Comparison of ENCODE assay signal across 8 mouse cellular contexts in the genomic region with DNA sequence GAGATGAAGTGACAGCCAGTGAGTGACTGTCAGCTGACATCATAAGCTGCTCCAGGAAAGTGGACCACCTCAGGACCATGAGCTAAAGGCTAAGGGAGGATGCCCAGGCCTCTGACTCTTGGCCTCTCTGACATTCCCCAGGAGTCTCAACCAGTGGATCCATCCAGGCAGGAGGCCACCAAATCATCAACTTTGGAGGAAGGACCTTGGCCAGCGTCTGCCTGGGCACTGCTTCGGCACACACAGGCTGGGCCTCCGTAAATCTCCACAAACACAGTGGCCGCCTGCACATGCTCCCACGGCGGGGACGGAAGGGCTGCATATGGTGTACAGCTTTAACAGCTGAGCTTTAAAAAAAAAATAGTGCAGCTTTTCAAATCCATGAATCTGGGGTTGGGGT.
DNase-seq lines count a peak whose midpoint lies in the region; ATAC-seq and TF ChIP-seq lines count a peak whose summit lies in the region.

No protein-coding gene starts in this region.

- no peak for TF ChIP-seq CTCF in heart, postnatal 0 days (IDR thresholded peaks at IDR 0.05; ENCODE audit: low read depth)

- no peaks in the 10 kb centered on the region for H3K27me3 ChIP-seq in kidney, embryonic 15.5 days
- no peaks in the 10 kb centered on the region for H3K27me3 ChIP-seq in heart, postnatal 0 days (ENCODE audit: control insufficient read depth, insufficient read depth, low read length)
- no peaks in the 10 kb centered on the region for H3K27me3 ChIP-seq in midbrain, embryonic 15.5 days (replicated peaks)

- peak; percentile 47; the same call in 1 of the 2 replicates for ATAC-seq in kidney, embryonic 15.5 days (replicated peaks; ENCODE audit: low FRiP score)
- no peak for ATAC-seq in heart, postnatal 0 days (ENCODE audit: insufficient read depth, low read depth)
- ATAC-seq in midbrain, embryonic 15.5 days (replicated peaks): no peak; the same call in 1 of the 2 replicates

- no peaks in the 10 kb centered on the region for H3K9me3 ChIP-seq in kidney, embryonic 15.5 days (replicated peaks)
- H3K9me3 ChIP-seq in heart, postnatal 0 days (replicated peaks; ENCODE audit: control insufficient read depth, low read length): no peaks in the 10 kb centered on the region
- H3K9me3 ChIP-seq in midbrain, embryonic 15.5 days: no peaks in the 10 kb centered on the region

- no peak for DNase-seq in kidney, postnatal 14 days
- DNase-seq in cerebellum, postnatal 25 days: peak; percentile 59 to 67
- DNase-seq in heart, postnatal 0 days (ENCODE audit: low spot score): no peak
- DNase-seq in B cell, adult 2 months: no peak
- DNase-seq in ovary, postnatal 10 days (ENCODE audit: low spot score): no peak
- DNase-seq in ovary, postnatal 36 days (ENCODE audit: low spot score): no peak

- H3K27ac ChIP-seq in kidney, embryonic 15.5 days: 0 out of 2 replicates have a peak overlapping the region, but pooled peaks have one; percentile 82
- H3K27ac ChIP-seq in heart, postnatal 0 days (ENCODE audit: low read depth): peak overlapping the region; percentile 83; the same call in 1 of the 2 replicates
- peak overlapping the region; percentile 68 for H3K27ac ChIP-seq in midbrain, embryonic 15.5 days

- H3K36me3 ChIP-seq in kidney, embryonic 15.5 days: no peaks in the 10 kb centered on the region
- H3K36me3 ChIP-seq in heart, postnatal 0 days (replicated peaks; ENCODE audit: control insufficient read depth, insufficient read depth, low read length): no peaks in the 10 kb centered on the region
- no peaks in the 10 kb centered on the region for H3K36me3 ChIP-seq in midbrain, embryonic 15.5 days (replicated peaks)

- H3K9ac ChIP-seq in kidney, embryonic 15.5 days: no peak overlapping the region
- no peak overlapping the region for H3K9ac ChIP-seq in heart, postnatal 0 days (replicated peaks; ENCODE audit: low read depth, low read length)
- no peak overlapping the region for H3K9ac ChIP-seq in midbrain, embryonic 15.5 days

- H3K4me2 ChIP-seq in kidney, embryonic 15.5 days: peak overlapping the region; percentile 53
- H3K4me2 ChIP-seq in heart, postnatal 0 days (ENCODE audit: low read depth, low read length): peak overlapping the region; percentile 60
- peak overlapping the region; percentile 38; the same call in 1 of the 2 replicates for H3K4me2 ChIP-seq in midbrain, embryonic 15.5 days

- H3K4me1 ChIP-seq in kidney, embryonic 15.5 days: peaks cover 38% of the 10 kb centered on the region
- peaks cover 7% of the 10 kb centered on the region; the same call in 1 of the 2 replicates for H3K4me1 ChIP-seq in heart, postnatal 0 days (ENCODE audit: control insufficient read depth, insufficient read depth)
- H3K4me1 ChIP-seq in midbrain, embryonic 15.5 days: peaks cover 48% of the 10 kb centered on the region

- WGBS in kidney, embryonic 15.5 days: 42% methylated on average over 7 of the region's 7 CpGs
- 80% methylated on average over 7 of the region's 7 CpGs for WGBS in heart, postnatal 0 days
- WGBS in midbrain, embryonic 15.5 days: 20% methylated on average over 7 of the region's 7 CpGs

- no peak for TF ChIP-seq EP300 in heart, postnatal 0 days (IDR thresholded peaks at IDR 0.05; ENCODE audit: low read depth)

- H3K4me3 ChIP-seq in kidney, embryonic 15.5 days (replicated peaks): no peak overlapping the region
- H3K4me3 ChIP-seq in heart, postnatal 0 days (ENCODE audit: low read depth, low read length): peak overlapping the region; percentile 43
- H3K4me3 ChIP-seq in midbrain, embryonic 15.5 days: no peak overlapping the region

Comparison
In these comparisons a context has a peak if more than half of its experiments do, and no peak if none do; other contexts are left out.
1. DNase-seq: peak in cerebellum, postnatal 25 days (2 of 2); none in kidney, postnatal 14 days (single experiment), heart, postnatal 0 days (single experiment), B cell, adult 2 months (0 of 2), ovary, postnatal 10 days (single experiment) and ovary, postnatal 36 days (single experiment).
2. Peak in every context shown above with its lines, with median percentiles within 50 percentile points of each other: H3K27ac ChIP-seq and H3K4me2 ChIP-seq.